Mouse (Mus musculus) heart, embryonic 14.5 days (tissue): ENCODE results near the gene Unc93a2. TPM values are rescaled to one million over a fixed set of nuclear protein-coding genes. Genes with fewer than 3 reads are reported as not detected.
"Not testable (repeated sequence)": the region's sequence is repeated elsewhere in the genome, so short reads cannot be mapped to it uniquely, and the experiment has no call there.

Source experiments
- ATAC-seq: fragments of 200-750 bp; cut with Nextera tagmentation; 2 replicates; pipeline ENCODE4 v1.8.0; 2017; ENCODE audit warnings: low read depth, moderate TSS enrichment; ENCODE audit not compliant: insufficient number of reproducible peaks, insufficient read depth, low FRiP score
- H3K27ac ChIP-seq, 2 experiments: fragments of 200-500 bp in 1 of 2; fragments of 300-500 bp in 1 of 2; sonication (generic) in 1 of 2; replicated peaks in 1 of 2; 2 replicates each; pipeline ENCODE4 v1.5.1; 2012 to 2014; ENCODE audit warnings: low read depth in 2 of 2, low read length in 2 of 2, control low read depth in 1 of 2, mild to moderate bottlenecking in 1 of 2, mixed read lengths in 1 of 2; ENCODE audit not compliant: control insufficient read depth in 1 of 2, insufficient read depth in 1 of 2
- H3K27me3 ChIP-seq: fragments of 300-500 bp; sonication (generic); 2 replicates; pipeline ENCODE4 v1.6.1; 2014; ENCODE audit warnings: mild to moderate bottlenecking, low read length, control low read depth; ENCODE audit not compliant: control insufficient read depth, insufficient read depth
- H3K36me3 ChIP-seq: fragments of 300-500 bp; sonication (generic); 2 replicates; pipeline ENCODE4 v1.6.1; 2014; ENCODE audit warnings: mild to moderate bottlenecking, control low read depth, low read length, mixed read lengths; ENCODE audit not compliant: control insufficient read depth, insufficient read depth
- H3K4me1 ChIP-seq, 2 experiments: fragments of 200-500 bp in 1 of 2; fragments of 300-500 bp in 1 of 2; sonication (generic) in 1 of 2; 2 replicates each; pipeline ENCODE4 v1.6.1; 2012 to 2014; ENCODE audit warnings: low read length in 2 of 2, control low read depth in 1 of 2, mixed read lengths in 1 of 2; ENCODE audit not compliant: control insufficient read depth in 2 of 2, insufficient read depth in 2 of 2
- H3K4me2 ChIP-seq: fragments of 300-500 bp; sonication (generic); 2 replicates; pipeline ENCODE4 v1.6.1; 2014; ENCODE audit warnings: mild to moderate bottlenecking, low read length
- H3K4me3 ChIP-seq, 2 experiments: fragments of 200-500 bp in 1 of 2; fragments of 300-500 bp in 1 of 2; sonication (generic) in 1 of 2; 2 replicates each; pipeline ENCODE4 v1.5.1; 2012 to 2014; ENCODE audit warnings: low read length in 2 of 2, mild to moderate bottlenecking in 2 of 2, control low read depth in 1 of 2, low read depth in 1 of 2, moderate library complexity in 1 of 2; ENCODE audit not compliant: control insufficient read depth in 1 of 2, insufficient read depth in 1 of 2
- H3K9ac ChIP-seq: fragments of 300-500 bp; sonication (generic); 2 replicates; pipeline ENCODE4 v1.6.1; 2014; ENCODE audit warnings: mild to moderate bottlenecking, low read length
- H3K9me3 ChIP-seq: fragments of 300-500 bp; sonication (generic); 2 replicates; pipeline ENCODE4 v1.6.1; 2016; ENCODE audit warnings: low read length, control low read depth; ENCODE audit not compliant: control insufficient read depth
- WGBS: fragments of 180-500 bp; shearing (Covaris S2); extraction: QIAGEN DNeasy Blood & Tissue Kit; methylation state at CpG from one replicate; pipeline ENCODE4 v1.1.7; 2014; 5-methylcytosine and 5-hydroxymethylcytosine counted together
- polyA plus RNA-seq: library from polyadenylated mRNA; unstranded; fragments of >200 nt; fragmentation: Nextera tagmentation; extraction: Ambion mirVana; gene quantifications from 2 replicates; pipeline ENCODE4 v1.2.1, GENCODE M21; 2014

Gene Unc93a2
- not detected in 2 replicates for polyA plus RNA-seq

GRCm38 (mm10) chr17:7385364-7385763 lies at the start of gene Unc93a2:
Gene Unc93a2 (minus strand): TSS chr17:7385464.
- not testable (repeated sequence) for H3K27ac ChIP-seq, H3K4me2 ChIP-seq, H3K4me3 ChIP-seq, H3K27me3 ChIP-seq, H3K36me3 ChIP-seq, H3K4me1 ChIP-seq, H3K9me3 ChIP-seq, ATAC-seq, H3K9ac ChIP-seq
- 78% methylated on average over 3 of the region's 3 CpGs for WGBS

- H3K4me1 ChIP-seq, H3K27ac ChIP-seq, H3K9ac ChIP-seq, H3K4me2 ChIP-seq, H3K9me3 ChIP-seq, ATAC-seq, H3K4me3 ChIP-seq, H3K27me3 ChIP-seq, H3K36me3 ChIP-seq: not testable (repeated sequence)
- WGBS: 54% methylated on average over 4 of the region's 4 CpGs
Measured at GRCm38 (mm10) chr17:7434121-7434520, 48.9 kb upstream of the Unc93a2 start.

DNA sequence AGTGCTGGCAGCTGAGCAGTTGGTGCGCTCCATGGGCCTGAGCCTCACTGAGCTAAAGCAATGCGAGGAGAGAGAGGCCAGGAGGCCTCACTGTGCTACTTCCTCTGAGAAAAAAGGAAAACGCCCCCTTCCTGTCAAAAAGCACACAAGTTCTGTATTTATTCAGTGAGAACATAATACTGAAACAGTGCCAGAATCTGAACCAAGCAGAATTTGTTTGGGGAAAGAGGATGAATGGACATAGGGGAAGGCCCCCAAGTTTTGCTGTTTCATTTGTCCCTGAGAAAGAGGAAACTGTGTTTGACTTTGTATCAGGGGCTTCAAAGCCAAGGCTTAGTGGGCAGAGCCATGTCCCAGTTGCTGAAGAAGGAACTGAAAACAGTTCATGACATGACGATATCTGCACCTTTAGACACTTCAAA lies 45.0 kb upstream of the Unc93a2 start:
- H3K27ac ChIP-seq, H3K4me3 ChIP-seq, H3K36me3 ChIP-seq, H3K9ac ChIP-seq, H3K4me2 ChIP-seq, H3K4me1 ChIP-seq, H3K27me3 ChIP-seq, H3K9me3 ChIP-seq: not testable (repeated sequence)
- peak; percentile 20; the same call in 1 of the 2 replicates for ATAC-seq
- WGBS: 62% methylated on average over 4 of the region's 4 CpGs

DNA sequence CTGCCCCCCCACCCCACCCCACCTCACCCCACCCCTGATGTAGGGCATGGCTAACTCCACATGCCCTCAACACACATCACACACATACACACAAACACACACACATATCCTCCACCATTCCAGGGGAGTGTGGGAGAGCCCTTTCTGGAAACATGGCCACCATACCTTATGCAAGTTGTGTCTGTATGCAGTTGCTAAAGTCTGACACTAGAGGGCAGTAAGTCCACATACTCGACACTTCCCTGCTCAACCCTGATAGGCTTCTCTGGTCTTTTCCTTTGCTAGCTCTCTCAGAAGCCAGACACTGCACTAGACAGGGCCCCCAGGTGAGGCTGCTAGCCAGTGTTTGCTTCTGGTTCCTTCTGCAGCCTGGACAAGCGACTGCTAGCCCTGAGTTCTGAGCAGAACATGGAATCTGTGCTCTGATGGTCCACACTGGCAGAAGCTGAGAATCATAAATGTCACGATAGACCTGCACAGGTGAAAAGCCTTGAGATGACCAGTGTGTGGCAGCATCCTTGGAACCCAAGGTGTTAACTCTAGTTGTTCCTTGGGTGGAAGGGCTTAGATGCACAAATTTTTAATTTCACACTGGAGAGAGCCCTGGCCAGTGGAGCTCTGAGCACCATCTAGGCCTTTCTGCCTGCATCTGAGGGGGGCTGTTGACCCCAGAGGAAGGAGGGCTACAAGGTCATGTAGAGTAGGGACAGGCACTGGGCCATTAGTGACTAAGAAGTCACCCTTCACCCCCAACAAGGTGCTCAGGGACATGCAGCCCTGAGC lies 35.1 kb upstream of the Unc93a2 start:
- 0% methylated on average over 2 of the region's 3 CpGs for WGBS
- not testable (repeated sequence) for H3K36me3 ChIP-seq, ATAC-seq, H3K9ac ChIP-seq, H3K27me3 ChIP-seq, H3K4me3 ChIP-seq, H3K27ac ChIP-seq, H3K9me3 ChIP-seq, H3K4me1 ChIP-seq, H3K4me2 ChIP-seq

DNA sequence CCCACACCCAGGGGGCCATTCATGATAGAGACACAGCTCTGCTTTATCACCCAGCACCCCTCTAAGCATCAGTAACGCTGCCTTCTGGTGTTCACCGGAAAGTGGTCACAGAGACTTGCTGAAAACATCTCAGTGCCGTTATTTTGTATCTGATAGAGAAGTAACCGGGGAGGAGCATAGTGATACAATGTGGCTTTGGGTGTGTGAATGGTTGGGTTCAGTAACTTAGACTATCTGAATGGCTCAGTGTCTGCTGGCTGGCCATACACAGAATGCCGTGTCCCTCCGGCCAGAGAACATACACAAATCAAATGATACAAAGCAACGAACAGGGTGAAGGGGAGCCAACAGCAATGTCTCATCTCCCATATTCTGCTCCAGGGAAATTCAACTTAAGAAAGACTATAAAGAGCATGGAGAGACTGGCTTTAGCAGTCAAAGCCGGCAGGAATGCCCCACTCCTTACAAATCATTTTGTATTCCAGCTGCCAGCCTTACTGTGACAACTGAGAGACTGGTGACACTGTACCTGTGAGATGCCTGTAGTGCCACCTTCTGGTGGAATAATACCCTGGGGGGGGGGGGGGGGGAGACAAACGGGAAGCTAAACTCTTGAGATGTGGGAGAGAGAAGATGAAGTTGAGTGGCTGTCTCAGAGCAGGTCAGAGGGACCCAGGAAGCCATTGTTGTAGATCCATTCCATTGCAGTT lies 29.5 kb upstream of the Unc93a2 start:
- not testable (repeated sequence) for H3K4me2 ChIP-seq, H3K4me1 ChIP-seq, H3K27ac ChIP-seq, H3K27me3 ChIP-seq, H3K9me3 ChIP-seq, H3K4me3 ChIP-seq, ATAC-seq, H3K36me3 ChIP-seq, H3K9ac ChIP-seq
- 82% methylated on average over 6 of the region's 9 CpGs for WGBS

GRCm38 (mm10) chr17:7413336-7413735 lies 28.1 kb upstream of the Unc93a2 start:
- not testable (repeated sequence) for H3K4me1 ChIP-seq, H3K9me3 ChIP-seq, H3K4me2 ChIP-seq, H3K36me3 ChIP-seq, H3K27ac ChIP-seq, H3K27me3 ChIP-seq, ATAC-seq, H3K9ac ChIP-seq, H3K4me3 ChIP-seq
- WGBS: 53% methylated on average over 8 of the region's 8 CpGs

- not testable (repeated sequence) for H3K36me3 ChIP-seq, H3K4me1 ChIP-seq, H3K4me3 ChIP-seq, H3K4me2 ChIP-seq, H3K9ac ChIP-seq, H3K27me3 ChIP-seq, H3K9me3 ChIP-seq, ATAC-seq, H3K27ac ChIP-seq
- 94% methylated on average over 6 of the region's 6 CpGs for WGBS
Measured at GRCm38 (mm10) chr17:7399770-7400169, 14.5 kb upstream of the Unc93a2 start.
